Mouse (Mus musculus): ENCODE measurements around the gene Gfpt2.

Gfpt2 gene

DNA sequence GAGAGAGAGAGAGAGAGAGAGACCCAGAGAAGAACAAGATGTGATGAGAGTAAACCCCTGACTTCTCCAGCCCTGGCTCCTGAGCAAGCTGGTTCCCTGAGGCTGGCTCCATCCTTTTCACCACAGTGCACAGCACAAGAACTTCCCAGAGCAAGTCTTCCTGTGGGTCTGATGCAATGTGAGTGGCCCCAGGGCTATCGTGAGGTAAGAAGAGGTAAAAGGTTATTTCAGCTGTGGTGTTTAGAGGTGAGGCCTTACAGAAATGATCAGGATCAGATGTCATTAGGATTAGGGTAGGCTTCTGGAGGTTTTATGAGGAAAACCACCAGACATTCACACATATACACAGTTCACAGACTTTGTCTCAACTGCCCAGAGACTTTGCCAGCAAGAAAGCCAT lies 47.9 kb downstream of the Gfpt2 start:
- DNase-seq, result no peak

DNA sequence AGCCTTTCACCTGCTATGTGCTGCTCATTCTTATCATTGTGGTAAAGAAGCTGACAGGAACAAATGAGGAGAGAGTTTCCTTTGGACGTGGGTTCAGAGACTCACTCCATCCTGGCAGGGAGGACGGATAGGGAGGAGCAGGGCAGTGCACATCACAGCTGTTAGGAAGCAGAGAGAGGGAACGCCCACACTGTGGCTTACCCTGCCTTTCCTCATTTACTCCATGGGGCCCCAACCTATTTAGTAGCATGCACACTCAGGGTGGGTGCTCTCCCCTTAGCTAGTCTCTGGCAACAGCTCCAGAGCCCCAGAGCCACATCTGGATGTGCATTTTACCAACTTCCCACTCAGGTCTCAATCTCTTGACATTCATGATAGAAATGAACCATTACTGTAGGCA lies 48.7 kb downstream of the Gfpt2 start:
- peak; percentile 14 for DNase-seq

DNA sequence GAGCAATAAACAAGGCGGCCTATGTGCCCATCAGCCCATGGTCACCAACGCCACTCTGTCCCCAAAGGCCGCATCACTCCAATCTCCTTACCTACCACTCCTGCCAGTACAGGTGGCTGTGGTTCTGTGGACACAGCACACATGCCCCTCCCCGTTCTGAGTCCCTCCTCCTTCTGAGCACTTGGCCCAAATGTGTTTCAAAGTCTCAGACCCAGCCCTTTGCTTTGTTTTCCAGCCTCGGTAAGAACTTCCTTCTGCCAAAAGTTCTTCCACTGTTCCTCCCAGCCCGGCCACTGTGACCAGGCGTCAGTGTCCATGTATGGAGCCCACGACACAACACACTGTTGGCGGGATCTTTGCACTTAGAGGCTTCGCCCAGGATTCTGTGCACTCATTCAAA lies 50.3 kb downstream of the Gfpt2 start:
- no peak for DNase-seq

DNA sequence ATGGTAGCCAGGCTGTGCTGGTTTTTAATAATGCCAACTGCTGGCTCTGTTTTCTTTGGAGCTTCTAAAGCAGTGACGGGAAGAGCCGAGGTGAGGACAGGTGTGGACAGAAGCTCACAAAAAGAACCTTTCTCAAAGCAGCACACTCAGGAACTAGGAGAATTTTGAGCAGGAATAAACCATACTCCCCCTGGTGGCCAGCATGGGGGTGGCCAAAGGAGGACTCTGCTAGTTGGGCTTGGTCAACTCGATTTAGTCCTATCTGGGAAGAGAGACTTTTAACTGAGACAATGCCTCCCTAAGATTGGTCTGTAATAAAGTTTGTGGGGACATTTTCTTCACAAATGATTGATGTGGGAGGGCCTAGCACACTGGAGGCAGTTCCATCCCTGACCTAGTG lies 51.0 kb downstream of the Gfpt2 start:
- DNase-seq, result peak; percentile 85

DNA sequence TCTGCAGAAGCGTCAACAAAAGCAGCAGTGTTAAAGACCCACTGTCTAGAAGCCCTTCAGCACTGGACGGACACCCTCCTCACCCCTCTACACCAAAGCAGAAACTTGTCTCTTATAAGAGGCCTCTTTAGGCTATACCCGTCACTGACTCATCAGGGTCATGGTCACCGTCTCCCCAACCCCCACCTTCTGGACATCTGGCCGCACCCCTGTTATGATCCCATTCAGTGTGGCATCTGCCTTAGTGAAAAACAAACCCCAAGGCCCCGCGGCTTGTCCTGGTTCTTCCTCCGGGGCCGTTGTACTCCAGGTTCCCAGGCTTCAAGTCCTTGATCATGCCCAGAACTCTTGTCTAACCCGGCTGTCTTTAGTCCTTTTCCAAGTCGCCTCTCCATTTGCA lies 52.0 kb downstream of the Gfpt2 start:
- no peak for DNase-seq

DNA sequence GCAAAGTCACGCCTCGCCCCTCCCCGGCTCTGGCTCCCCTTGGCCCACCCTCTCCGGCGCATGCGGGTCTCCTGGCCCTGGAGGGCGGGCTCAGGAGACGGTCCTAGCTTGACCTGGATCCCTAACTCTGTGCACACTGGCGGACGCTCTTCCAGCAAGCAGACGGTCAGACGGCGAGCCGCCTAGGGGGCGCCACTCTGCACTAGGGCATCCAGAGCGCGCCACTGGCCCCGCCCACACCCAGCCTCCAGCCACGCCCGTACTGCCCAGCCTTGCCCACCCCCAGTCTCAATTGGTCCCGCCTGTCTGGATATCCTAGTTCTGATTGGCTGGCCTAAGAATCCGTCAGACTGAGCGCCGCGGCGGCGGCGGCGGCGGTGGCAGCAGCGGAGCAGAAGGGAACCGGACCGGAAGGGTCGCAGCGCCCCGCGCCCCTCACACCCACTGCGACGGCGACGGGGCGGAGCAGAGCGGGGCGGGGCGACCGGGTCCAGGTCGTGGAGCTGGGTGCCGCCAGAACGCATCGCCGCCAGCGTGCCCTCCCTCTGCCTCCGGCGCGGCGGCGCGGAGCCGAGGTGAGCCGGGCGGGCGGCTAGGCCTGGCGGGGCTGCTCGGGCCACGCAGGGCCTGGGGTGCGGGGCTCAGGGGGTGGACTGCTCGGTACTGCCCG lies 52.6 kb downstream of the Gfpt2 start, which contains the start of gene Mapk9:
Gene Mapk9 (plus strand): TSS at position 351 of the 670 bp plus-strand sequence.
- DNase-seq, result peak; percentile 98

DNA sequence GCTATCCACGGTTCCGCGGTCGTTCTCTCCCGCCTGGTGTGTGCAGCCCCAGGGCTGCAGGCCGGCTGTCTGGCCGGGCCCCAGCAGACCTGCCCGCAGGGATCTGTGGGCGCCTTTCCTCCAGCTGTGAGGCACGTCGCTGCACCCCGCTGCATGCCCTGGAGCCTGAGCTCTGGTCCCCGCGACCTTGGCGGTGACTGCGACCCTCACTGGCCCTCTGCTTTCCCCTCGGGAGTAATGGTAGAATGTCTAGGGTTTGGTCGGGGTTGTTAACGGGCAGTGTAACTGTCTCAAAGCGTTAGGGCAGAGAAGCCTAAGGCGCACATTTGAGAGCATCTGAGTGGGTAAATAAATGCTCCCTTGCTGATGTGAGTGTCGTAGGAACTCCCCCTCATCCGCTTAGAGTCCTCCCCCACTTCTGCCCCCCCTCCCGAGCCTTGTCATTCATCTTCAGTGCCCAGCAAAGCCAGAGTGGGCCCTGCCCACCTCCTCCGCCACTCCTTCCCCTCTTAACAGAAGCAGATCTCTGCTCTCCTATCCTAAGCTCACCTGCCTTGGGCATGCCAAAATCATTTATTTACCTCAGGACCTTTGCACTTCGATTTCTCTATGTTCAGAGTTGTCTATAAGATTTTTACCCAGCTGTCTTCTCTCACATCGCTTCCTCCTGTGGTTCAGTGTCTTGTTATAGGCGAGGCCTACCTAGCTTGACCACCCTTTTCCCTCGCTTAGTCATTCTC lies 53.3 kb downstream of the Gfpt2 start:
- peak; percentile 53 for DNase-seq

DNA sequence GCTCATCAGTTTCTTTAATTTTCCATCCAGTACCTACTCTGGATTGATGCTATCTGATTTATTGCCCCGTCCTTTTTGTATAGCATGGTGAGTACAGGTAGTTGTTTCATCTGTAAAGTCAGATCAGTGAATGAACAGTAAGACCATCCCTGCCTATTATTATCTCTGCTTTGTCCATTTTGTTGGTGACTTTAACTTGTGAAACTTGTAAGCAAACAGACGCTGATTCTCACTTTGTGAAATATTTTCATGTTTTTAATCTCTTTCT lies 53.8 kb downstream of the Gfpt2 start:
- DNase-seq, result no peak

DNA sequence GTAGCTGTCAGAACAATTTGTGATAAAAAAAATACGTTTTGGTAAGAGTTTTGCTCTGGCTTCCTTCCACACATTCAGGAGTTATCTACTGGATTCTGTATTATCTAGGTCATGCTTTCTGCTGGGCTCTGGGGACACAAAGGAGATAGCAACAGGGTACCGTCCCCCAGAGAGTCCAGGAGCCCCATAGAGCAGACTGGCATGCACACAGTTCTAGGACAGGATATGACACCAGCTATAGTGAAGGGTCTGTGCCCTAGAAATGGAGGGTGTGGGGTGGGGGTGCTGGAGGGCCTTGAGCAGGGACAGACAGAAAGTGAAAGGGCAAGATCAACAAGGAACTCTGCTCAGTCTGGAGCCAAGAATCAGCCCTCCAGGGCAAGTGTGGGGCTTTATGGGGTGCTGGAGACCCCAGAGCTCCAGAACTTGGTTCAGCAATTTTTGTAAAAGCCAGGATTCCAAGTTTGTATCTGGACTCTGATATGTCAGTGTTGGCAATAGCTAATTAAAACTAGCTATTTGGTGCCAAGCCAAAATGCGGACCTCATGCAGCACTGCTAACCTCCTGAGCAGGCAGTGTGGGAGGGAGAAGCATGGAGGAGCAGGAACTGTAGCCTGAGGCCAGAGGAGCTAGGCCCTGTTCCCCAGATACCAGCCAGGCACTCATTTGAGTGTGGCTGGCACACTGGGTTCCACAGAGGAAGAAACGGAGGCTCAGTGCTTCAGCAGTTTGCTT lies 54.3 kb downstream of the Gfpt2 start:
- DNase-seq, result no peak

DNA sequence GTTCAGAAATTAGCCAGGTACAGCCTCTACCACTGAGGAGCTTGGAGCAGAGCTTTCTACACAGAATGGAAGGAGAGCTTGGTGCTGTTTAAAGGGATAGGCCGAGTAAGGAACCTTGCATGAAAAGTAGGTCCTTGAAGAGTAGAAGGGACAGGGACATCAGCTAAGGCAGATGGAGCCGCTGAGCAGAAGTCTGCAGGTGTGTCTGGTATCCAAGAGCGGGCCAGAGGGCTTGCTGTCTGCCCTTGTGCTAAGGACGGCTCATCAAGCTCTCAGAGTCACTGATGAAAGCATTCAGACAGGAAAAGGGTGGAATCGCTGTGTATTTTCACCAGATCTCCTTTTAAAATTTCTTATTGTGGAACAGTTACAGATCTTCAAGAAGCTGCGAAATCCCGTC lies 56.4 kb downstream of the Gfpt2 start:
- DNase-seq, result no peak

DNA sequence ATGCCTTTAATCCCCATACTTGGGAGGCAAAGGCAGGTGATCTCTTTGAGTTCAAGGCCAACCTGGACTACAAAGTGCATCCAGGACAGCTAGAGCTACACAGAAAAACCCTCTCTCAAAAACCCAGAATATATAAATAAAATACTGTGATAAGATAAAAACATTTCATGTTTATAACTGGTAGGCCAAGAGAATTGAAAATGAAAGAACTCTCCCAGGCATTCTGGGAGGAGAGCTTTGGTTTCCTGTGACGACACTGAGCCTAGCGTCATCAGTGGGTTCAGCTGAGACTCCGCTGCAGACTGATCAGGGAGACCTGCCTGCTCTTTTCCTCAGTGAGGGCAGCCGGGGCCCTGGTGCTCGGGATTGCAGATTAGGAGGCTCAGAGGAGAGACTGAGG lies 61.2 kb downstream of the Gfpt2 start:
- no peak for DNase-seq

DNA sequence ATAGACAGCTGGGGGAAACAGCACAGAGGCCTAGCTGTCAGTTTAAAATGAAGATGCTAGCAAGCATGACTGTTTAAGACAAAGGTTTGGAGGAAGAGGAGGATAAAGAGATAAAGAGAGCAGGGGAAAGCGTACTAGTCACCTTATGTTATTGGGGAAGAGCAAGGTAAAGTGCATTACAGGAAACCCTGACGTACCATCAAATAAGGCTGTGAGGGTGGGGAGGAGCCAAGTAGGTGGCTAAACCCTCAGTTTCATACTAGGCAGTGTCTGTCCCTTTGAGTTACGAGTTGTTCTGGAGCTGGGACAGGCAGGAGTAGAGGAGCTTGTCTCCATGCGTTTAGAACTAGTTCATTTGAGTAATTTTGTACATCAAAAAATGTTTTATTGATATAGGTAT lies 67.2 kb downstream of the Gfpt2 start:
- no peak for DNase-seq

DNA sequence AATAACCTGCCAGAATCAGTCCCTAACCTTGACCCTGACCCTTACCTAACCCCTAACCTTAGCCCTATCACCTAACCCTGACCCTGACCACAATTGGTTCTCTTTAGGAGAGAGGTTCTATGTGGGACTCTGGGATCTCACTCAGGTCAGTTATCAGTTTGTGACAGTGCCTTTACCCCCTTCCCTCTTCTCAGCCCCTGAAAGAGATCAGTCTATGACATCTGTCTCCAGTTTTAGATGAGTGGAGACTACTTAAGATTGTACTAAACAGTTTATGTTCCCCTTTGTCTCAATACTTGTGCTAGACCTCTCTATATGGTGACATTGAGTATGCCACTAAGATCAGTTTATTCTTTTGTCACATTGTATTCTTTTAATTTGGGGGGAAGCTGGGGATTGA lies 69.9 kb downstream of the Gfpt2 start:
- no peak for DNase-seq

DNA sequence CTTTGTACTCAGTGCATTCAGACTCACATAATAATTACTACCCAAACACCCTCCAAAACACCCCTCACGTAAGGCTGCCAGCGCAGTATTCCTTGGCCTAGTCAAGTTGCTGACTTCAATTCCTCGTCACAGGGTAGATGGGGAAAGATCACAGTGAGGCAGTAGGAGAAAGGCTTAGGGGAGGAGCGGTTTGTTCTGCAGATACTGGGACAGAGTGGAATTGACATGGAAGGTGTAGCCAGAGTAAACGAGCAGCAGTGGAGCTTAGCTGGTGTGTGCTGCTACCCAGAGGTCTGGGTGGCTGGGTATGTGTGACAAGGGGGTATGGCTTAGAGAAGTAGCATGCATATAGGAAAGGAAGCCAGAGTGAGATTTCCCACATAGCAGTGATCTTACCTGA lies 73.3 kb downstream of the Gfpt2 start:
- DNase-seq, result no peak

DNA sequence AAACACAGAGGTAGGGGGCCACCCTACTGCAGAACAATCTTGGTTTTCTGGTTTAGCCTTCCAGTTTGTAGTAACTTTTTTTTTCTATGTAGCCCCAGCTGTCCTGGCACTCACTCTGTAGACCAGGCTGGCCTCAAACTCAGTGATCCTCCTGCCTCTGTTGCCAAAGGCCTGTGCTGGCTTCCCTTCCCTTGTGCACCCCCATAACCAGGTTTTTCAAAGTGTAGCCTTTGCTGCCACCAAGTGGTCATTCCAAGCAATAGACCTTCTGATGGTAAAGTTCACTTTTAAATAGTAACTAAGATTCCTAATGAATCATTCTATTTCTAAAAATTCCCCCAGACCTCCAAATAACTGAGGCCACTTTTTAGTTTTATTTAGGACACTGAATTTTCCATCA lies 75.8 kb downstream of the Gfpt2 start:
- peak; percentile 69 for DNase-seq

DNA sequence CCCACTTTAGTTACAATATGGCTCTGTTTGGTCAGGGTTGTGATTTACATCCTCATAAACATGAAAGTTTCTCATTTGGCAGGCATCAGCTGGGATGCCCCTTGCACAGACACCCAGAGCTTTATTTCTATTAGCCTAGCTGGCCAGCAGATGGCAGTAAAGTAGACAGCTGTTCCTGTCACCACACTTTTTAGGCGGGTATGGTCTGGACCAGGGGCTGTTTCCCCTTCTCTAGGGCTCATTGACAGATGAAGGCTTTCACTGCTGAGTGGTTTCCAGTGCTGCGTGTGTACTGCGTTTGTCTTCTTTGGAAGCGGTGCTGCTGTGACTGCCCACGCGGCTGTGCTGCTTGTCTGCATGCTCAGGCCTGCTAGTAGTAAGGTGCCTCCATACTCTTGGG lies 77.9 kb downstream of the Gfpt2 start:
- peak; percentile 67 for DNase-seq

DNA sequence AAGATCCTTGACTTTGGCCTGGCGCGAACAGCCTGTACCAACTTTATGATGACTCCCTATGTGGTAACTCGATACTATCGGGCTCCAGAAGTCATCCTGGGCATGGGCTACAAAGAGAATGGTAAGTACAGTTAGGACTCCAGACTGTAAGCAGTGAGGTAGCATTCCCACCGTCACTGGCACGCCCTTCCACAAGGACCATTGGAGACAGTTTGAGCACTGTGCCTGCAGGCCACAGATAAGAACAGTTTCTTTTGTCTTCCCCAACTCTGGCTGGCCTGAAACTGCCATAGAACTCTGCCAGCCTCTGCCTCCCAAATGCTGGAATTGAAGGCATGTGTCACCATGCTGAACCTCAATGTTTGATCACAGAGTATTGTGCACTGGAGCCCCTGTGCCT lies 78.8 kb downstream of the Gfpt2 start:
- DNase-seq, result no peak

DNA sequence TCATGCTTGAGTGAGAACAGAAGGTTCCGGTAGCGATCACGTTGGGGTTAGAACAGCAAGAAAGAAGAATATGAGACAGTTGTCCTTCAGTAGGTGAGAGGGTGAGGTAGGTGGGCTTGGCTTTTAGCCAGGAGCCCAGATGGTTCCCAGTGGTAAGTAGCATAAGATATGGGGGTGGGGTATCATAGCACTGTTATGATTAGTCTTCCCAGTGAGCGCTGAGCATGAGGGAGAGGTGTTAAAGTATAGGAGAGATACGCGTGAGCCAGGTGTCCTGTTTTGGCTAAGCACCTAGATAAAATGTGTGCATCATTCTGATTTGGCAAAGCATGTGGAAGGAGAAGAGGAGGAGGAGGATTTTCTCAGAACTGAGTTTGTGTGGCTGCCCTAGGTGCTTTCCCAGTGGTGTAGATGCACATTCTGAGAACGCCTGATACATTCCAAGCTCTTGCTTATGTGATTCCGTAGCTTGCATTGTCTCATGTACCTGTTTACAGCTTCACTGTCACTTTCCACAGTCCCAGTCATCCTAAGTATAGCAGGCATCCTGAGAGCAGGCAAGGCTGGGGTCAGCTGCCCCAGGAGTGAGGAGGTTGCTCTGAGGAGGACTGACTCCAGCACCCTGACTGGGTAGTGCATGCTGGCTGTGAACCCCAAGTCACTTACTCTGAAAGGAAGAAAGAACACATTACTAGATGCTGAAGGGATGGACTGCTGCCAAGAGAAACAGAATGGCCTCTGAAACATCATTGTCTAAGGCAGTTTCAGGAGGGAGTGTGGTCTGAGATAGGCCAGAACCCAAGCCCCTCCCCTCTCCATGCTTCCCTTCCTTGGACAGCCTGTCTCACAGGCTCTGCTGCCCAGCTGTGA lies 83.2 kb downstream of the Gfpt2 start:
- DNase-seq, result peak; percentile 62

DNA sequence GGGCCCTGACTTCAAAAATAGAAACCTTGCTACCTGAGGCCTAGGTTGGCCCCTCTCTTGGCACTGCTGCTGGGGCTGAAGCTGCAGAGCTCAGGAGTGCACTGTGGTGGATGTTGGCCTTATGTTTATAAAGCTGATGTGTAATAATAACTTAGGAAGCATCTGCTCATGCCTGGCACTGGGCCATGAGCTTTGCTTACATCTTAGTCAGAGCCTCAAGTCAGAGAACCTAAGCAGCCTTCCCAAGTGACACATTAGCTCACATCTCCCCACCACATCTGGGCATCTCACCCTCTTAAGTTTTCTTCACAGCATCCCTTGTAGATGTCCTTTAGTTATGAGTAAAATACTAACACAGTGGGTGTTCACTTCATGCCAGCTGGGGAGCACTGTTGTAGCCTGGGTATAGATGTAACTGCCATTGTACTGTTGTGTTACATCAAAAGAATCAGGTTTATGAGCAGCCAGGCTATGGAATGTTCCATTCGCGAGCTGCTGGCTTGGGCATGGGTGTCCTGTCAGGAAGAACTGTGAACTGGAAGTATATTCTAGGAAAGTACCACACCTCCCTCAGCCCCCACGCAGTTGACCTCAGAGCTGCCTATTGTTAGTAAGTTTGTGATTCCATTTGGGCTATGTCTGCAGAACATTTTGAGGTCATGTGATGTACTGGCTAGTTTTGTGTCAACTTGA lies 86.1 kb downstream of the Gfpt2 start:
- peak; percentile 83 for DNase-seq

DNA sequence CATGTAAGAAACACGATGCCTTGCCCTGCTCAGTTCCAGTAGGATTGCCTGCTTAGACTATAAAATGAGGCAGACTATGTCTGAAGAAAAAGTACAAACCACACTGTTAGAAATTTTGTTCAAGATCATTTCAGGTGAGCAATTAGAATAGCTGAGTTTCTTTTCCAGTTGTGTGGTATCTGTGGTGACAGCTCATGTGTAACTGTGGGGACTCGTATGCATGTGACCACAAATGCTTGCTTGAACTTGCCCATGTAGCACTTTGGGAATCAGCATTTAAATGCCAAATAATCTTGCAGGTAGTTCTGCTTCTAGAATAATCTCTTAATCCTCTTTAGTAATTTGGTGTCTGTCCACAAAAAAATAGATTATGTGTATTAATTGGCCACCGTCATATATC lies 89.4 kb downstream of the Gfpt2 start:
- DNase-seq, result no peak

Data from lung, postnatal 10 days (tissue).